Mouse (Mus musculus): ENCODE results near the gene Ttc23l.

DNA sequence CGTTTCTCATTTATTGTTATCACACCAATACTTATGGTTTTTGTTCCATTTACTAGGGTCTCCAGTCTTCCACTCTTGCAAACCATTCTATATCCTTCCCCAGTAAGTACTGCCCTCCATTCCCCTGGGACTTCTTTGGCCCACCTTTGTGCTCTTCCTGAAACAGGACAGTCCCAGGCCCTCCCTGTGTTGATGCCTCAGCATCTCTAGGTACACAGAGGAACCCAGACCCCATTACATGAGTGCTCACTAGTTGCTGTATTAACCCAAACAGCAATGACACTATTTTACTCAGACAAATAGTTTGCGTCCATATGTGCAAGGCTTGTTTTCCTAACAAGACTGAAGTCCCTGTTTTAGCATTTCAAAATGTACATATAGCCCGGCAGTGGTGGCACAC is 89.7 kb downstream of the Ttc23l start:
- no peak for TF ChIP-seq CTCF (IDR thresholded peaks at IDR 0.05; ENCODE audit: low read depth)
- no peak for TF ChIP-seq EP300 (IDR thresholded peaks at IDR 0.05; ENCODE audit: low read depth)
